Mouse (Mus musculus): ENCODE results near the gene Lsg1. TPM values are rescaled to one million over a fixed set of nuclear protein-coding genes. Genes with fewer than 3 reads are reported as not detected.

Lsg1 gene
- polyA plus RNA-seq, 1 experiment from 2014 or later = 33.4 TPM

DNA sequence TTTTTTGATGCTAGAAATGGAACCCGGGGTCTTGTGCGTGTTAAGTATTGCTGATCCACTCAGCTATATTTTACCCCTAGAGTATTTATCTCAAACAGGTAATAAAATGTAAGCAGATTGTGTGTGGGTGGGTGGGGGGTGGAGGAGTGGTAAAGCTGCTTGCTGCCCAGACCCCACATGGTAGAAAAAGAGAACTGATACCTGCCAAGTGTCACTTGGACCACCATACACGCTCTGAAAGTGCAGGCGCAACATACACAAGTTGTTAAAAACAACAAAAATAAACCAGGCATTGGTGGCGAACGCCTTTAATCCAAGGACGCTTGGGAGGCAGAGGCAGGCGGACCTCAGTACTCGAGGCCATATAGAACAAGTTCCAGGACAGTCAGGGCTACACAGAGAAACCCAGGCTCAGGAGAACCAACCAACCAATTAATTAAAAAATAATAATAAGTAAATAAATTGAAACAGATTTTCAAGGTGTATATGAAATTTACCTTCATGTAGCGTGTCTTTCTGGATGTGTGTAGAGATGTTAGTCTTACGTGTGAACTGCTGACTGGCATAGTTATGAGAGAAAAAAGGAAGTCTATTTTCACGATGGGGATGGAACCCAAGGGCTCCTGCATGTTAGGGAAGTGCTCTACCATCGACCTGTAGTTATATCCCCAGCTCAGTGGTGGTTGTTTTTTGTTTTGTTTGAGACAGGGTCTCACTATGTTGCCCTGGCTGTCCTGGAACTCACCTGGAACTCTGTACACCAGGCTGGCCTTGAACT is 75.6 kb downstream of the Lsg1 start:
- no peak for DNase-seq (ENCODE audit: low spot score)
- Histone ChIP-seq H3K9me3 (ENCODE audit: control insufficient read depth, low read length) (no peaks in the 10 kb centered on the region), H3K27ac (replicated peaks) (peak overlapping the region; percentile 97), H3K4me3 (ENCODE audit: low read depth, low read length) (peak overlapping the region; percentile 58), H3K36me3 (ENCODE audit: control insufficient read depth, insufficient read depth, low read length) (no peaks in the 10 kb centered on the region), H3K4me1 (replicated peaks; ENCODE audit: control insufficient read depth, insufficient read depth) (peaks cover 17% of the 10 kb centered on the region), H3K27me3 (ENCODE audit: control insufficient read depth, insufficient read depth, low read length) (no peaks in the 10 kb centered on the region), H3K4me2 (replicated peaks; ENCODE audit: low read depth) (peak overlapping the region; percentile 75), H3K9ac (ENCODE audit: low read length) (peak overlapping the region; percentile 89; the same call in 1 of the 2 replicates)
- no peak for ATAC-seq (ENCODE audit: low FRiP score, low TSS enrichment)
- WGBS = 76% methylated on average over 13 of the region's 13 CpGs
- TF ChIP-seq CTCF (IDR thresholded peaks at IDR 0.05; ENCODE audit: low read depth) (no peak), EP300 (optimal IDR thresholded peaks at IDR 0.05) (no peak)

GRCm38 (mm10) chr16:30510504-30511451 is 76.6 kb downstream of the Lsg1 start:
- H3K4me3 ChIP-seq (ENCODE audit: low read depth, low read length) = peak overlapping the region; percentile 58
- H3K27ac ChIP-seq (replicated peaks) = peak overlapping the region; percentile 97
- DNase-seq (ENCODE audit: low spot score) (peak; percentile 91), ATAC-seq (ENCODE audit: low FRiP score, low TSS enrichment) (peak; percentile 78)
- TF ChIP-seq EP300 (optimal IDR thresholded peaks at IDR 0.05) (peak; percentile 23), CTCF (IDR thresholded peaks at IDR 0.05; ENCODE audit: low read depth) (no peak)
- 2% methylated on average over 44 of the region's 44 CpGs for WGBS
- peak overlapping the region; percentile 89 for H3K9ac ChIP-seq (ENCODE audit: low read length)
- peak overlapping the region; percentile 75 for H3K4me2 ChIP-seq (replicated peaks; ENCODE audit: low read depth)
- H3K36me3 ChIP-seq (ENCODE audit: control insufficient read depth, insufficient read depth, low read length) = no peaks in the 10 kb centered on the region
- no peaks in the 10 kb centered on the region for H3K9me3 ChIP-seq (ENCODE audit: control insufficient read depth, low read length)
- peaks cover 17% of the 10 kb centered on the region for H3K4me1 ChIP-seq (replicated peaks; ENCODE audit: control insufficient read depth, insufficient read depth)
- H3K27me3 ChIP-seq (ENCODE audit: control insufficient read depth, insufficient read depth, low read length) = no peaks in the 10 kb centered on the region

Other genes with a start within 250 kb of the Lsg1 start
- gene Atp13a3, start 181.6 kb downstream of the Lsg1 start, polyA plus RNA-seq (2015; fragmentation: Nextera tagmentation; extraction: Ambion mirVana) = 7.5 and 7.7 TPM in 2 replicates
- 3.5 and 4.3 TPM in 2 replicates for gene Tmem44, start 36.8 kb downstream of the Lsg1 start, polyA plus RNA-seq (2015; fragmentation: Nextera tagmentation; extraction: Ambion mirVana)
- 13.4 and 14.2 TPM in 2 replicates for gene Fam43a, start 12.1 kb upstream of the Lsg1 start, polyA plus RNA-seq (2015; fragmentation: Nextera tagmentation; extraction: Ambion mirVana)

All from stomach, postnatal 0 days (tissue).